Mouse (Mus musculus): Measurements from ENCODE around the gene Pbx1.

GRCm38 (mm10) chr1:168429406-168429805 lies 2.7 kb downstream of the Pbx1 start:
- TF ChIP-seq CTCF (IDR thresholded peaks at IDR 0.05; ENCODE audit: borderline replicate concordance, extremely low read depth, insufficient read depth, insufficient read length) (no peak), POLR2A (IDR thresholded peaks at IDR 0.05; ENCODE audit: borderline replicate concordance, extremely low read depth, insufficient read depth, insufficient read length, poor library complexity, severe bottlenecking) (no peak)

Measured in brain, embryonic 14.5 days (tissue).